Mouse (Mus musculus): ENCODE measurements around the gene Gm11060. TPM values are rescaled to one million over a fixed set of nuclear protein-coding genes. Genes with fewer than 3 reads are reported as not detected.

Gene Gm11060
- polyA plus RNA-seq, 1 experiment, result not detected

GRCm38 (mm10) chr2:105125205-105125604, 33.4 kb downstream of the Gm11060 start:
- Histone ChIP-seq H3K4me1 (ENCODE audit: control insufficient read depth, insufficient read depth, low read length) (peaks cover 15% of the 10 kb centered on the region), H3K36me3 (ENCODE audit: control insufficient read depth, insufficient read depth, low read length) (no peaks in the 10 kb centered on the region), H3K27ac (ENCODE audit: control insufficient read depth, insufficient read depth, low read depth, low read length) (peak overlapping the region; percentile 12), H3K27me3 (ENCODE audit: control insufficient read depth, insufficient read depth, low read length) (peaks cover 4% of the 10 kb centered on the region), H3K4me3 (ENCODE audit: control insufficient read depth, low read depth, low read length) (peak overlapping the region; percentile 20)
- TF ChIP-seq POLR2A (IDR thresholded peaks at IDR 0.05; ENCODE audit: control insufficient read depth, low read depth, low read length), result no peak
- TF ChIP-seq CTCF (IDR thresholded peaks at IDR 0.05; ENCODE audit: control insufficient read depth, insufficient read depth, insufficient replicate concordance, low read depth, low read length), result no peak

DNA sequence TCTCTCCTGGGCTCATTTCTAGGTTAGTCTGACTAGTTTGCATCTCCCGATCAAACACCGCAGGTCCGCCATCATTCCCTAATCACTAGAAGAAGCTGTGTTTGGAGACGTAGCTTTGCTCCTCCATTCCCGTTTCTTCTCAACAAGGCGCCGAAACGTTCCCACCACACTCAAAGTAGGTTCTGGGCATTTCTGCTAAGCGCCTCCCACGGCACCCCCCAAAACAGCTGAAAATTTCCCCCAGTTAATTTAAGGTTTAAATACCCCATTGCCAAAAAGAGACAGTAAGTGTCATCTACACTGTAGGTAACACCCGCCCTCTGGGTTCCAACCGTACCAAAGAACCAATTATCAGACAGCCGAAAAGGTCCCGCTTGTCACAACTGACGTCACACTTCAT, 33.8 kb downstream of the Gm11060 start:
- no peaks in the 10 kb centered on the region for H3K36me3 ChIP-seq (ENCODE audit: control insufficient read depth, insufficient read depth, low read length)
- peak overlapping the region; percentile 36 for H3K27ac ChIP-seq (ENCODE audit: control insufficient read depth, insufficient read depth, low read depth, low read length)
- peak overlapping the region; percentile 20 for H3K4me3 ChIP-seq (ENCODE audit: control insufficient read depth, low read depth, low read length)
- H3K4me1 ChIP-seq (ENCODE audit: control insufficient read depth, insufficient read depth, low read length), result peaks cover 15% of the 10 kb centered on the region
- peaks cover 4% of the 10 kb centered on the region for H3K27me3 ChIP-seq (ENCODE audit: control insufficient read depth, insufficient read depth, low read length)
- TF ChIP-seq POLR2A (IDR thresholded peaks at IDR 0.05; ENCODE audit: control insufficient read depth, low read depth, low read length) (no peak), CTCF (IDR thresholded peaks at IDR 0.05; ENCODE audit: control insufficient read depth, insufficient read depth, insufficient replicate concordance, low read depth, low read length) (no peak)

GRCm38 (mm10) chr2:105126279-105126678, 34.5 kb downstream of the Gm11060 start, which contains the start of gene Wt1:
Wt1 (plus strand) TSS chr2:105126529.
- TF ChIP-seq POLR2A (IDR thresholded peaks at IDR 0.05; ENCODE audit: control insufficient read depth, low read depth, low read length) (peak; percentile 35), CTCF (IDR thresholded peaks at IDR 0.05; ENCODE audit: control insufficient read depth, insufficient read depth, insufficient replicate concordance, low read depth, low read length) (no peak)
- Histone ChIP-seq H3K4me1 (ENCODE audit: control insufficient read depth, insufficient read depth, low read length) (peaks cover 19% of the 10 kb centered on the region), H3K27ac (ENCODE audit: control insufficient read depth, insufficient read depth, low read depth, low read length) (peak within 1 kb of the TSS; percentile 91), H3K36me3 (ENCODE audit: control insufficient read depth, insufficient read depth, low read length) (no peaks in the 10 kb centered on the region), H3K27me3 (ENCODE audit: control insufficient read depth, insufficient read depth, low read length) (peaks cover 7% of the 10 kb centered on the region), H3K4me3 (ENCODE audit: control insufficient read depth, low read depth, low read length) (peak within 1 kb of the TSS; percentile 84)

DNA sequence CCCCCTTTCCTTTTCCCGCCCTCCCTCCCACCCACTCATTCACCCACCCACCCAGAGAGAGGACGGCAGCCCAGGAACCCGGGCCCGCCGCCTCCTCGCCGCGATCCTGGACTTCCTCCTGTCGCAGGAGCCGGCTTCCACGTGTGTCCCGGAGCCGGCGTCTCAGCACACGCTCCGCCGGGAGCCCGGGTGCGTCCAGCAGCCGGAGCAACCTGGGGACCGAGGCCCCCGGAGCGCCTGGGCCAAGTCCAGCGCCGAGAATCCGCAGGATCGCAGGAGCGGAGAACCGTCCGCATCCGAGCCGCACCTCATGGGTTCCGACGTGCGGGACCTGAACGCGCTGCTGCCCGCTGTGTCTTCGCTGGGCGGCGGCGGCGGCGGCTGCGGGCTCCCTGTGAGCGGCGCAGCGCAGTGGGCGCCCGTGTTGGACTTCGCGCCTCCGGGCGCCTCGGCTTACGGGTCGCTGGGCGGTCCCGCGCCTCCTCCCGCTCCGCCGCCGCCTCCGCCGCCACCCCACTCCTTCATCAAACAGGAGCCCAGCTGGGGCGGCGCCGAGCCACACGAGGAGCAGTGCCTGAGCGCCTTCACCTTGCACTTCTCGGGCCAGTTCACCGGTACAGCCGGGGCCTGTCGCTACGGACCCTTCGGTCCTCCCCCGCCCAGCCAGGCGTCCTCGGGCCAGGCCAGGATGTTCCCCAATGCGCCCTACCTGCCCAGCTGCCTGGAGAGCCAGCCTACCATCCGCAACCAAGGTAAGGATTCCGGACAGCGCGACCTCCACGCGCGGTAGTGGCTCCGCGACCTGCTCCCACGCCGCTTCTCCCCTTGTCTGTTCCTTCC, 35.1 kb downstream of the Gm11060 start:
- TF ChIP-seq CTCF (IDR thresholded peaks at IDR 0.05; ENCODE audit: control insufficient read depth, insufficient read depth, insufficient replicate concordance, low read depth, low read length) (no peak), POLR2A (IDR thresholded peaks at IDR 0.05; ENCODE audit: control insufficient read depth, low read depth, low read length) (no peak)
- peak overlapping the region; percentile 84 for H3K4me3 ChIP-seq (ENCODE audit: control insufficient read depth, low read depth, low read length)
- H3K36me3 ChIP-seq (ENCODE audit: control insufficient read depth, insufficient read depth, low read length), result no peaks in the 10 kb centered on the region
- H3K27ac ChIP-seq (ENCODE audit: control insufficient read depth, insufficient read depth, low read depth, low read length), result peak overlapping the region; percentile 91
- peaks cover 19% of the 10 kb centered on the region for H3K4me1 ChIP-seq (ENCODE audit: control insufficient read depth, insufficient read depth, low read length)
- peaks cover 8% of the 10 kb centered on the region for H3K27me3 ChIP-seq (ENCODE audit: control insufficient read depth, insufficient read depth, low read length)

GRCm38 (mm10) chr2:105127531-105128480, 36.0 kb downstream of the Gm11060 start:
- Histone ChIP-seq H3K36me3 (ENCODE audit: control insufficient read depth, insufficient read depth, low read length) (no peaks in the 10 kb centered on the region), H3K4me3 (ENCODE audit: control insufficient read depth, low read depth, low read length) (peak overlapping the region; percentile 84), H3K4me1 (ENCODE audit: control insufficient read depth, insufficient read depth, low read length) (peaks cover 18% of the 10 kb centered on the region), H3K27me3 (ENCODE audit: control insufficient read depth, insufficient read depth, low read length) (peaks cover 8% of the 10 kb centered on the region), H3K27ac (ENCODE audit: control insufficient read depth, insufficient read depth, low read depth, low read length) (peak overlapping the region; percentile 91)
- TF ChIP-seq CTCF (IDR thresholded peaks at IDR 0.05; ENCODE audit: control insufficient read depth, insufficient read depth, insufficient replicate concordance, low read depth, low read length), result no peak
- no peak for TF ChIP-seq POLR2A (IDR thresholded peaks at IDR 0.05; ENCODE audit: control insufficient read depth, low read depth, low read length)

DNA sequence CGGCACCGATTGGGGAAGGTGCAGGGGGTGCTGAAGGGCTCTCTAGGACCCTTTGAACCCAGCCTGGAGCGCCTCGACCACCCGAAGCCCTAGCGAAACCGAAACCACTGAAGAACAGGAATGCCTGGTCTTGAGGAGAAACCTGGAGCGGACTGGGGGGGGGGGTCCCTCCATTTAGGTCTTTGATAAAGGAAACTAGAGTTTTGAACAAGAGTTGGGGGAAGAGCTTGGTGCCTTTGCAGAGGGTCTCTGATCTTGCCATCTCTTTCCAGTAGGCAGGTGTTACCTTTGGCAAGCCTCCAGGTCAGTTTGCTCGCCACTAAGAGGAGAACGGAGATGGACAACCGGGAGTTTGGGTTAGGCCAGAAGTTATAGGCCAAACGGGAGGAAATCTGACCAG, 36.7 kb downstream of the Gm11060 start:
- H3K4me1 ChIP-seq (ENCODE audit: control insufficient read depth, insufficient read depth, low read length), result peaks cover 20% of the 10 kb centered on the region
- H3K36me3 ChIP-seq (ENCODE audit: control insufficient read depth, insufficient read depth, low read length), result no peaks in the 10 kb centered on the region
- peak overlapping the region; percentile 84 for H3K4me3 ChIP-seq (ENCODE audit: control insufficient read depth, low read depth, low read length)
- TF ChIP-seq CTCF (IDR thresholded peaks at IDR 0.05; ENCODE audit: control insufficient read depth, insufficient read depth, insufficient replicate concordance, low read depth, low read length) (no peak), POLR2A (IDR thresholded peaks at IDR 0.05; ENCODE audit: control insufficient read depth, low read depth, low read length) (no peak)
- H3K27me3 ChIP-seq (ENCODE audit: control insufficient read depth, insufficient read depth, low read length), result peaks cover 8% of the 10 kb centered on the region
- peak overlapping the region; percentile 91 for H3K27ac ChIP-seq (ENCODE audit: control insufficient read depth, insufficient read depth, low read depth, low read length)
